Mouse (Mus musculus): ENCODE measurements around the gene Gm28729. TPM values are rescaled to one million over a fixed set of nuclear protein-coding genes. Genes with fewer than 3 reads are reported as not detected.
"Not testable (repeated sequence)": the region's sequence is repeated elsewhere in the genome, so short reads cannot be mapped to it uniquely, and the experiment has no call there.

Gm28729 gene
- total RNA-seq, 4 experiments from 2014 or later, result 0.15 TPM; not detected in 3

DNA sequence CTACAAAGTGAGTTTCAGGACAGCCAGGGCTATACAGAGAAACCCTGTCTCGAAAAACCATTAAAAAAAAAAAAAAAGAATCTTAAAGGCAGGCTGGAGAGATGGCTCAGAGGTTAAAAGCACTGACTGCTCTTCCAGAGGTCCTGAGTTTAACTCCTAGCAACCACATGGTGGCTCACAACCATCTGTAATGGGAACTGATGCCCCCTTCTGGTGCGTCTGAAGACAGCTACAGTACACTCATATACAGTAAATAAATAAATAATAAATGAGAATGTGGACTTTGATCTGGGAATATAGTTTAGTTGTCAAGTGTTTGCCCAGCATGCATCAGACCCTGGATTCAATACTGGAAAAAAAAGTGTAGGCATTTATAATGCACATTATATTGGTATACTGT lies 3.5 kb downstream of the Gm28729 start:
- not testable (repeated sequence) for DNase-seq (ENCODE audit: low spot score in 2 of 2)

DNA sequence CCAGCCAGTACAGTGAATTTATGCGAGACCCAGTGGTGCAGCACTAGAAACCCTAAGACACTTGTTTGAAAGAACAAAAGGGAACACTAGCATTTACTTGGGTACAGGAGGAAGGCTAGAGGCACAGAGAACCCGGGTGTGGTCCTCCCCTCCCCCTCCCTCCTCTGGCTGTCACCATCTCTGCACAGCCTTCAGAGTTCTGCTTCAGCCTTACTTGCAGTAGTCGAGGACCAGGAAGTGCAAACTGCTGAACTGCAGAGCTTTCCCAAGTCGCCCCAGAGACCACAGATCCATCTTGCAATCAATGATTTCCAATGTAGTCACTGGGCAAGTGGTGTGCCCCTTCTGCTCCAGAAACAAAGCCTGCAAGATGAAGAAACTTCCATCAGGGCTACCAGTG lies 7.6 kb downstream of the Gm28729 start:
- DNase-seq (ENCODE audit: low spot score in 2 of 2), result no peak

DNA sequence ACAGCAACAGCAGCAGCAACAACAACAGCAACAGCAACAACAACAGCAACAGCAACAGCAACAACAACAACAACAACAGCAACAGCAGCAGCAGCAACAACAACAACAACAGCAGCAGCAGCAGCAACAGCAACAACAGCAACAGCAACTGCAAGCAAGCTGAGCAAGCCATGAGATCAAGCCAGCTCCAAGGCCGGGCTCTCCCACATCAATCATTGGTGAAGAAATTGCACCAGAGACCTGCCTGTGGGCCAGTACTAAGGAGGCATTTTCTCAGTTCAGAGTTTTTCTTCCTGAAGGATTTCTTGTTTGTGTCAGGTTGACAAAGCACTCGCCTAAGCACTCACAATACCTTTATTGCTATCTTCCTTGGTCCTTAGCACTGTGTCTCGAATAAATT lies 8.3 kb downstream of the Gm28729 start:
- no peak for DNase-seq (ENCODE audit: low spot score in 2 of 2)

DNA sequence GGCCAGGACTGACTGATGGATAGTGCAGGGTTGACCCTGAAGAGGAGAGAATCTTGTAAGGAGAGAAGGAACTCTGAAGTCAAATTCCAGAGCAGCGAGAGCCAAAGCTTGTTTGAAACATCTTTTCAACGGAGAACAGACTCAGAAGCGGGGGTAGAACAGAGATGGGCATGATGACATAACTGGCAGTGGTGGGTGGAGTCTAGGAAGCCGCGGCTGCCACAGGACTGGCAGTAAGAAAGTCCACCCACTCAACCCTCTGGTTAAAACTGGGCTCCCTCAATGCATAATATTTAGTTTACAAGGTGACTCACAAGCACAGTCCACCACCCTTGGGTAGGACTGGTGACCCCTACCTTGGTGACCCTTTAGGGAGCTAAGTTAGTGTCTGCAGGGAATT lies 9.3 kb downstream of the Gm28729 start:
- DNase-seq (ENCODE audit: low spot score in 2 of 2), result no peak

DNA sequence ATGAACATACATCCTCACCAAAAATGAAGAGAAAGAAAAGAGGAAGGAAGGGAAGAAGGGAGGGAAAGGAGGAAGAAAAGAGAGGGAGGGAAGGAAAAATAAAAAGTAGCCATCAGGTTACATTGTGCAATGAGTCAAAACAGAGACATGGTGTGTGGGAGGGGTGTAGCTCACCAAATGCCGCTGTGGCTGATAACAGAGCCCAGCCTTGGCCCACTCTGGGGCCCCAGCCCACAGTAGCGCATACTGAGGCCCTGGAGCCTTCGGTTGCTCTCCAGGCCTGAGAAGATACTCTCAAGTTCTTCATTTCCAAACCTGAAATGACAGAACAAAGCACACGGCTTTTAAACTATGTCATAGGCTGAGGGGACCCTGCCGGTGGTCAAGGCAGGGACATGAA lies 10.8 kb downstream of the Gm28729 start:
- no peak for DNase-seq (ENCODE audit: low spot score in 2 of 2)

DNA sequence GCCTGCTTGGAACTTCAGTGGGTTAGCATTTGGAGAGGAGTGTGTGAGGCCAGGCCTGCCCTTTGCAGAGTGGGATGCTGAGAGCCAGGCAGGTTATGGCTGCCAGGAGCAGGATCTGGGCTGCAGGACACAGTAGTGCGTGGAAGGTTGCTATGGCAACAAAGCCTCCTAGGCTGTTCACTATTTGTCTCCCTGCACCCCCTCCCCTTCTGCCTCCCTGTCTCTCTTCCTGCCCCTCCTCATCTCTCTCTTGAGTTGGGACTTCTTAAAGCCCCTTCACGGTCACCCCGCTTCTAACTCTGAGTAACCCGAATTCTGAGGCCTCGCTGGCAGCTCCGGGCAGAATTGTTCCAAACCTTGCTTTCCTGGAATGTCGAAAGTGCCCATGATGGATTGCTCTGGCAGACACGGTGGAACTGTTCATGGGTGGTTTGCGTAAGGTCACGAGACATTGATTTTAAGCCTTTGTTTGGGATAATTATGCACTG lies 19.0 kb downstream of the Gm28729 start:
- DNase-seq (ENCODE audit: low spot score in 2 of 2), result no peak

DNA sequence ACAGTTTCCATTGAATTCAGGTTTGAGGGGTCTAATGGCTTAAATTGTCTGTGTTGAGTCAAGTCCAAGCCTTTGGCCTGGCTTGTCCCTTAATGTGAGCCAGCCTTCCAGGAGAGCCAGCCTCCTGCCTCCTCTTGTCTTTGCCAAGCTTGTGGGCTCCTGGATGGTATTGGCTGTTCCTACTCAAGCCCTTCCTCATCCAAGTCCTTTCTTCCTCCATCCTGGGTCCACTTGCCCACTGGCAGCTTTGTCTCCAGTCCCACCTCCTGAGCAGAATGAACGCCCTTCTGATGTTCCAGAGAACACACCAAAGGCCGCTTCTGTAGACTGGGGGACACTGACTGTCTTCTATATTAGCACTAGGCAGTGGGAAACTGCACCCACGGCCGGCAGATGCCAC lies 19.9 kb downstream of the Gm28729 start:
- DNase-seq (ENCODE audit: low spot score in 2 of 2), result no peak

DNA sequence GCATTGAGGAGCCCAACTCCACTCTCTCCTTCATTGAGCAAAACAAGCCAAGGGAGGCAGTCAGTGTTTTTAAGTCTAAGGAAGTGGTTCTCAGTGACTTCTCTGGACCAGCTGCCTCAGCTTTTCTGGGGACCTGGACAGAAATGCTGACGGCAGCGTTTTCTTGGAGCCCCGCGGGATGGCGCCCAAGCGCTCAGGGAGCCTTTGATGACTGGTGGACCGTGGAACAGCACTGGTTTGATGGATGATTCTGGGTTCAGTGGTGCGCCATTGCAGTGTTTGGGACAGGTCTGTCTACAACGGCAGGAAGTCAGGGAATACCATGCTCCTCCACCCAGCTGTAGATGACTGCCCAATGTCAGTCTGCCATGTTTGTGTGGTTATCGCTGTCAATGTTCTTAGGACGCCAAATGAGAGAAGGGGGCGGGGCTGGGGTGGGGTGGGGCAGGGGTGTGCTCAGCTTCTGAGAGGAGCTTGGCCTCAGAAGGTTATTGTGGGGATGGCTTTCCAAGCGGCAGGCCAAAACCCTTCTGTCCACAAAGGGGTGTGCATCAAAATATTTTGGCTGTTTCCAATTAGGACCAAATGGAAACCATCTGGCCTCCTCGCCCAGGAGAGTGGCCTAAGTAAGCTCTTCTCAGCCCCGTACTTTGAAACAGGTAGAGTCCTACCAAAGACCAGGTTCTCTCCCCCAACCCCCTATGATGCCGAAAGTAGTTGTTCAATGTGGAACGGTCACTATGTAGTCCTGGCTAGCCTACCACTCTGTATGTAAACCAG lies 20.8 kb downstream of the Gm28729 start:
- DNase-seq (ENCODE audit: low spot score in 2 of 2), result no peak

DNA sequence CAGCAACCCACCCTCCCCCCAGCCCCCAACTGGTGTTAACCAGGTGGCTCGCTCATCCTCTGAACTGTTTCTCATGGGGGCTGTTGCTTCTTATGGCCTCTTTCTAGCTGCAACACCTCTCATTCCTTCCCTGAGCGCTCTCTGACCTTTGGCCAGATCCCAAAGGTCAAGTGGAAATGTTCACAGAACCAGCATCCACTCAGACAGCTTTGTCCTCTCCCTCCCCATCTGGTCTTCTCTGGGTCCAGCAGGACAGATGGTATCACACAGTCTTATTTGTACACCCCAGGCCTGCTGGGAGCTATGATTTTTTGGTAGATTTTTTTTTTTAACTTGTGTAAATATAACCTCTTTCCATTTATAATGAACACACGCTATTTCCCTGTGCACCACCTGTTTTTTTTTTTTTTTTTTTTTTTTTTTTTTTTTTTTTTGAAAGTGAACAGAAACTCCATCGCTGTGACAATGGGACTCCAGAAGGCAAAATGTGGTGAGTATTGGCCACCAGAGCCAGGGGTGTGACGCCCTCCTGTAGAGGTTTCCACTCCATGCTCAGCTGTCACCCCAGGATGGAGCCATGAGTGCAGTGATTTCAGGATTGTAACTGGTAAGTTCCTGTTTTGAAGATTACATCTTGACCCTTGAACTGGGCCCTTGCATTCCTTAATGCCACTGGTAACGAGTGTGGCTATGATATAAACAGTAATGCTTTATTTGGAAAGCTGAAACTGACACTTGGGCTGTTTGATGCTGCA lies 22.0 kb downstream of the Gm28729 start:
- no peak for DNase-seq (ENCODE audit: low spot score in 2 of 2)

DNA sequence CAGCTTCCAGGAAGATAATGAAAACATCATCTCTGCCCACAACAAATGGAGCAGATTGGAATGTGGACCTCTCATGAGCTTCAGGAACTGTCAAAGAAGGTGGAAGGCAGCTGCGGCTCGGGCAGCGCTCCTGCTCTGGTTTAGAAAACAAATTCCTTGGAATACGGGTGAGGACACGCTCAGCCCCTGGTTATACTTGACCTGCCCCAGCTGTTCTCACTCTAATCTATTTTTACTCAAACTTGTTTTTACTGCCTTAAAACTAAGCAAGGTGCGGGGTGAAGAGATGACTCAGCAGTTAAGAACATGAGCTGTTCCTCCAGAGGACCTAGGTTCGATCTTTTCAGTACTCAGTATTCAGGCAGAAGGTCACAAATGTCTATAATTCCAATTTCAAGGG lies 23.8 kb downstream of the Gm28729 start:
- DNase-seq (ENCODE audit: low spot score in 2 of 2), result no peak

DNA sequence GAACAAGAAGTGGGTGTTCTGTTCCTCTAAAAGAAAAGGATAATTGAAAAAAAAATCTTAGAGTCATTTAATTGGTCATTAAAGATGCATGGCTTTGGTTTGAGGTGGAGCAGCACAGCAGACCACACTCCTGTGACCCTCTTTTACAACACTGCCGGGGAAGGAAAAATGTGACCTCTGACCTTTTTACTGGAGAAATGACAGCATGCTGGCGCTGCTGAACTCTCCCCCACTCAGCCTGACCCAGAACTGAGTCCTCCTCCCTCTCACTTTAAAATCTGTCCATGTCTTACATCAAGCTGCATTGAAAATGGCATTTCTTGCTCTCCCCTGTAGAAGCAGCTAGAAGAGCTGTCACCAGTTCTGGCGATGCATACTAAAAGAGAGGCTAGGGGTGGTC lies 31.9 kb downstream of the Gm28729 start:
- DNase-seq (ENCODE audit: low spot score in 2 of 2), result no peak

DNA sequence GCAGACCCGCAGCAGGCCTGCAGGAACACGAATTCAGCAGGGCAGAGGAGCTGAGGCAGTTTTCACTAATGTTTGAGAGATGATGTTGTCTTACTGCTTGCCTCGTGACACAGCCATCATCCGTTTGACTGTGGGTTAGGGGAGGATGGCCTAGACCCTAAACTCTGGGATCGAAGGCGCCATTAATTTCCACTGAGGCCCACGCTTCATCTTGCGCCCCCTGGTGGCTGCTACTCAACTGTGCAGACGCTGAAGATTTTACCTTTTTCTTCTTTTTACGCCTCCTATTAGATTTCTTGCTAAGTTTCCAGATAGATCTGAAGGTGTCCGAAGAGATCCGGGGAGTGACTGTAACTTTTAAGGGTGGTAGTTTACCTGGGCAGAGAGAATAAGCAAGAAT lies 33.3 kb downstream of the Gm28729 start:
- DNase-seq (ENCODE audit: low spot score in 2 of 2), result peak in 1 of 2 experiments; percentile 7

DNA sequence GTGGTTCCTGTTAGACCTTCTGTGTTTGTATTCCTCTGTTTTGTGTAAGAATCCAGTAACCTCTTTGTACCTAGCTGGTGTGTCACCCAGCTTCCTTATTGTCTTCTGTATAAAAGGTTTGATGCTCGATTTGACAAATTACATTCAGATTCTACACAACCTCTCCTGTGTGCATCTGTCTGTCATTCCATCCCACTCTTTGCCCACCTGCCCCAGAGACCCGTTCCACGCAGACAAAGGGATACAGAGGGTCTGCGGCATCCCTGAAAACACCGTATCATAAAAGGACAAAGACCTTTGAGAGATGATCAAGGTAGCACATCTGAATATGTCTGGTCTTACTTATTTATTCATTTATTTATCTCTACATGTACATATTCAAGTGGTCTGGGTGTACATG lies 37.2 kb downstream of the Gm28729 start:
- not testable (repeated sequence) for DNase-seq (ENCODE audit: low spot score in 2 of 2)

DNA sequence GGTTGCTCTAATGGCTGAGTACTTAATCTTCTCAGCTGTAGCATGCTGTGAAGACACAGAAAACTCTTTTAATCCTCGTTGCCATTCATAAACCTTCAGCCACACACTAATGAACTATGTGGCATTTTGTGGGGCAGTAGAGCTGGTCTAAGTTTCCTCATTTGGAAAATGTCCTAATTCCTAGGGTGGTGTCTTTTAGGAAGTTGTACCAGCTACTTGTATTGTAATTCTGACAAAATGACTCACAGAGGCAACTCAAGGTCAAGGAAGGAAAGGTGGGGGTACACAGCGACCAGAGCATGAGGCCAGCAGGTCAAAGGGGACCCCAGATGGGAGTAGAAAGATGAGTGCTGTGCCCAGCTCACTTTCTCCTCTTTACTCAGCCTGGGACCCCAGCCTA lies 41.4 kb downstream of the Gm28729 start:
- DNase-seq (ENCODE audit: low spot score in 2 of 2), result no peak

DNA sequence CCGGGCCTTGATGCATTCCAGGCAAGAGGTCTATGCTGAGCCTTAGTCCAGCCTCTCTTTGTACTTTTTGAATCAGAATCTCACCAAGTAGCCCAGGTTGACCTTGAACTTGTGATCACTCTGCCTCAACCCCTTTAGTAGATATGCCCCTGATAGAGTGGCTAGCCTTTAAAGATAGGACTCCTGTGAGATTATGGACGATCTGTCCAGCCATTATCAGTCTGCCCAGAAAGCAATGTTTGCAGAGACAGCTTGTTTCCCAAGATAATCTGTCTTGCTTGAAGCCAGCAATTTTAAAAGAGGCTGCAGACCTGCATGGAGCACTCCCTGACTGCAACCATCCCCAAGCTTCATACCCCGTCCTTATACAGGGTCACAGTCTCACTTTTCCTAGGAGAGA lies 42.0 kb downstream of the Gm28729 start:
- no peak for DNase-seq (ENCODE audit: low spot score in 2 of 2)

DNA sequence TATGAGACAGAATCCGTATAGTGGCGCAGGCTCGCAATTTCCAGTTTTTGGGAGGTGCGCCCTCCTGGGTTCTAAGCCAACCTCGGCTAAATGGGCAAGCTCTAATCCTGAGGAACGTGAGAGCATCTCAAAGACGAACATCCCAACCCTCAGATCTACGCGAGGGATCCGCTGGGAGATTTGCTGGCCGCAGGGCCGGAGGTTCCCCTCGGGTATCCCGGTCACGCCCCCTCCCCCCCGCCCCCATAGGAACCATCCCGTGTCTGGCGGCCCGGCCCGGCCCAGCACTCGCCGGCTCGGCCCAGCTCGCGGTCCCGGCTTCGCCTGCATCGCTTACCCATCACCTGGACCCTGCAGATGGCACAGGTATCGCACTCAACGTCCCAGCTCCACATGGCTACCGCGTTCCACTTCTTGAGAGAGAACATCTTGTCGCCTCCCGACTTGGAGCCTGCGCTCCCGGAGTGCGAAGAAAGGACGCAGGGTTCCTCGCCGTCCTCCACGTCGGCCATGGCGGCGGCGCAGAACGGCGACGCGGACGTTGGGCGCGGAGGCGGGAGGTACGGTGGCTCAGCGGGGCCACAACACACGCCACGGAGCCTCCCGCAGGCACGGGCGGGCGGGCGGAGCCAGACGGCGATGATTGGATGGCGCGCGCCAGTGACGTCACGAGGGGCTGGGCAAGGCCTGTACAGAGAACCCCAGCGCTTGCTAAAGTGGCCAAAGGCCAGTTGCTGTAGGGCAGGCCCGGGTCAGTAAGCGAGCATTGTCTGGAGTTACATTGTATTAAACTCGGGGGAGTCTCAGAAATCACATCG lies 46.8 kb downstream of the Gm28729 start, which contains the start of gene Rnf7:
Gene Rnf7, minus strand, starts transcription at position 605 of the 818 bp plus-strand sequence.
- DNase-seq (ENCODE audit: low spot score in 2 of 2), result peak; percentile 95 to 98

DNA sequence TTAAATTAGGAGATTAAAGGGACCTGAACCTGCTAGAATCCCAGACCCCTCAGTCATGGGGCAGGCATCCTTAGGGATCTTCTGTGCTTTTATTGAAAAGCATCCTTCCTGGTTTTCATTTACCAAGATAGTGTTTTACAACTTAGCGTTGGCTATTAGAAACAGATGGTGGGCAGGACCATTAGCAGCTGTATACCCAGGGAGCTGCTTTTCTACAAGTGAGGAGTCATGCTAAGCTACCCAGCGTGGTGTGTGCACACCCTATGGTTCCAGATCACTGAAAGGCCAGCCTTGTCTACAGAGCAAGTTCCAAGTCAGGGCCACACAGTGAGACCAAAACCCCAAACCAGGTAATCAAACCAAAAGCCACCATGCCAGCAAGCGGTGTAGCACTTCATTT lies 52.7 kb downstream of the Gm28729 start:
- DNase-seq (ENCODE audit: low spot score in 2 of 2), result no peak

DNA sequence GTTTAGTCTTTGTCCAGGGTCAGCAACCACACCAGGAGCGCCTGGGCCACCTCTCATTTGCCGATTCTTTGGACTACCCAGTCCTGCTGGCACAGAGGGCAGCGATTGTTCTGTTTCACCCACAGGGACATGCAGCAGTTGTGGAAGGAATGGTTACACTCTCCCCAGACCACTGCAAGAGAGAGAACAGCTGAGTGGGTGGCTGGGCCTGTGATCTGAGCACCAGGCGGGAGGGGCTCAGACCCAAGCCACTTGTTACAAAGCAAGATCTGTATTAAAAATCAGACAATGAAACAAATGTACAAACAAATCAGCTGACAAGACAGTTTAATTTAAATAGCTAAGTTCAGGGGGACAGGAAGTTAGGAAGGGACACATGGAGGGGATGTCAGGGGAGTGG lies 53.4 kb downstream of the Gm28729 start:
- not testable (repeated sequence) for DNase-seq (ENCODE audit: low spot score in 2 of 2)

DNA sequence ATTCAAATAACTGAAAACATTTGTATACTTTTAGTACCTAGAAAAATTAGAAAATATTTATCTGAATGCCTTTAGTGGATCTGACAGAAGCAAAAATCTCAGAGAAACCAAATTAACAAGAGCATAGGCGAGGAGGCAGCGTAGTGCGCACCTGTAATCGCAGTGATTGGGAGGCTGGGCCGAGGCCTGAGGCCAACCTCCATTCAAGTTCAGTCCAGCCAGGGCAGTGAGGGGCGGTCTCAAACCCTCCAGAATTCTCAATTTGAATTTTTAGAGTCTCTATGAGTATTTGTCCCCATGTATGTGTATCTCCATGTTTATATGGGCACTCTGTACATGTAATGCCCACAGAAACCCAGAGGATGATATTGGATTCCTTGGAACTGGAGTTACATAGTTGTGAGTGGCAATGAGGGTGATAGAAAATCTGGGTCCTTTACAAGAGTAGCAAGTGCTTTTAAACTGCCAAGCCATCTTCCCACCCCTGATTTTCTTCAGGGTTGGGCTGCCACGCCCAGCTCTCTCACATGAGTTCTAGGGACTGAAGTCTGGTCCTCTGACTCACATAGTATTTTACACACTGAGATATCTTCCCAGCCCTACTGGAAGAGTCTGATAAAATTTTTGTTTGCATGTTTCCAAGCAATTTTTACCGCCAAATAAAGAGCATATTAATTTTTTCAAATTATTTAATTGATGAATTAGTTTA lies 54.6 kb downstream of the Gm28729 start:
- no peak for DNase-seq (ENCODE audit: low spot score in 2 of 2)

DNA sequence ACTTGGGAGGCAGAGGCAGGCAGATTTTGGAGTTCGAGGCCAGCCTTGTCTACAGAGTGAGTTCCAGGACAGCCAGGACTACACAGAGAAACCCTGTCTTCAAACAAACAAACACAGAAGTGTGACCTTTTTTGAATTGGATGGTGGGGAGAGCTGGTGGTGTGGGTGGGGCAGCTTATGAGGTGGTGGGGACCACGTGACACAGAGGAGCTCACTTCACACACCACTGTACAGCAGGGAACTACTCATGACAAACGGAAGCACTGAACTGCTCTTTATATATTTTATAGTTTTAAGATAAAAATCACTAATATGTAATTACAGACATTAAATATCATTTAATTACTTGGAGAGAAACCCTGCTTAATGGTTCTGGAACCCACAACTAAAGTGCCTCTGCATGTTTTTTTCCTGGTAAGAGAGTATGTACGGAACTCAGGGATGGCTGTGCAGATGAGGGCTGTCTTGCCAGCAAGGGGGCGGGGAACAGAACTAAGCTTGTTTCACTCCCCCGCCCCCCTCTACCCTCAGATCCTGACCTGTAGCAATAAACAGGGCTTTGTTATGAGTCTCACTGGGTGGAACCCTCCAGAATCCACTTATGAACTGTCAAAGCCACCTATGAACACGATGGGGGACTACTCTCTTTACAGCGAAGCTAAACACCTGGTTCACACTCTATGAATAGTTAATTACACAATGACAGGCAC lies 55.4 kb downstream of the Gm28729 start:
- DNase-seq (ENCODE audit: low spot score in 2 of 2), result no peak

DNA sequence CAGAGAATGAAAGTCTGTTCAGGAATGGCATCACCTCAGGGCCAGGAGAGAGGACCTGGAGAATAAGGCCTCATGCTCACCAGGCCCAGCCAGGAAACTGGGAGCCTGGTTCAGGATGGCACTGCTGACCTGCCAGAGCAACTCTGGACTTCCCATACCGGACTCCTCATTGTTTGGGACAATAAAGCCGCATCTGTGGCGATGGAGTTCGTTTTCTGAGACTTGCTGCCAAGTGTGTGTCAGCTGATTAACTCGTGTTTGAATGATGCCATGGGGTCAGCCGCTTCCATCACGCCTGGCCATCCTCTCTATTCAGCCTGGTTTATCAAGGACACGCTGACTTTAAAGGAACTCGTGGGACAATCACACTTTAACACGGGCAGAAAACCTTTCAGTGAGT lies 61.4 kb downstream of the Gm28729 start:
- DNase-seq (ENCODE audit: low spot score in 2 of 2), result no peak

Data from gastrocnemius, adult 8-10 months (tissue).